Mouse (Mus musculus) MEL (cell line): ENCODE measurements around the gene Tnfrsf21.

ENCODE experiments used
- CTCF ChIP-seq, 3 experiments: IDR thresholded peaks in 2 of 3; conservative IDR thresholded peaks in 1 of 3; 2 replicates each; pipeline ENCODE4 v1.5.1; 2011 to 2012; ENCODE audit warnings: low read length in 3 of 3, low read depth in 2 of 3, mild to moderate bottlenecking in 2 of 3, improper control_type of control experiment in 1 of 3, inconsistent platforms in 1 of 3, mixed read lengths in 1 of 3, moderate library complexity in 1 of 3; ENCODE audit not compliant: control insufficient read depth in 1 of 3, insufficient read depth in 1 of 3, poor library complexity in 1 of 3, severe bottlenecking in 1 of 3
- ELF1 ChIP-seq: IDR thresholded peaks from 2 replicates; pipeline ENCODE4 v1.6.1; 2014; ENCODE audit warnings: low read depth, mild to moderate bottlenecking, inconsistent platforms, low read length, improper control_type of control experiment, moderate library complexity
- GATA1 ChIP-seq: IDR thresholded peaks from 2 replicates; pipeline ENCODE4 v1.6.1; 2011; ENCODE audit warnings: low read depth, low read length, improper control_type of control experiment
- MAX ChIP-seq: IDR thresholded peaks from 2 replicates; pipeline ENCODE4 v1.6.1; 2011; ENCODE audit warnings: low read length, improper control_type of control experiment
- POLR2A ChIP-seq, 2 experiments: IDR thresholded peaks; 2 replicates each; pipeline ENCODE4 v1.6.1; 2011 to 2012; ENCODE audit warnings: low read length in 2 of 2, mild to moderate bottlenecking in 2 of 2, control low read depth in 1 of 2, improper control_type of control experiment in 1 of 2, low read depth in 1 of 2, moderate library complexity in 1 of 2; ENCODE audit not compliant: control insufficient read depth in 1 of 2, insufficient read depth in 1 of 2, poor library complexity in 1 of 2
- TBP ChIP-seq: IDR thresholded peaks from 2 replicates; pipeline ENCODE4 v1.8.0; 2011; ENCODE audit warnings: low read depth, low read length, improper control_type of control experiment
- ZC3H11A ChIP-seq: IDR thresholded peaks from 2 replicates; pipeline ENCODE4 v1.6.1; 2012; ENCODE audit warnings: low read depth, mild to moderate bottlenecking, inconsistent platforms, low read length, improper control_type of control experiment
- ZNF384 ChIP-seq: IDR thresholded peaks from 2 replicates; pipeline ENCODE4 v1.6.1; 2012; ENCODE audit warnings: low read depth, mild to moderate bottlenecking, inconsistent platforms, low read length, improper control_type of control experiment

GRCm38 (mm10) chr17:43138356-43138755 lies 122.0 kb downstream of the Tnfrsf21 start:
- no peak for TF ChIP-seq CTCF (IDR thresholded peaks at IDR 0.05 in 2 of 3, conservative IDR thresholded peaks at IDR 0.05 in 1 of 3; ENCODE audit: control insufficient read depth in 1 of 3, insufficient read depth in 1 of 3, low read depth in 2 of 3, low read length in 3 of 3, poor library complexity in 1 of 3, severe bottlenecking in 1 of 3)
- no peak for TF ChIP-seq ZNF384
- TF ChIP-seq POLR2A (IDR thresholded peaks at IDR 0.05; ENCODE audit: control insufficient read depth in 1 of 2, insufficient read depth in 1 of 2, low read depth in 1 of 2, low read length in 2 of 2, poor library complexity in 1 of 2): no peak
- TF ChIP-seq ZC3H11A: no peak
- TF ChIP-seq MAX: no peak
- TF ChIP-seq TBP: no peak
- no peak for TF ChIP-seq GATA1
- no peak for TF ChIP-seq ELF1
